Mouse (Mus musculus): ENCODE measurements around the gene Scyl2. TPM values are rescaled to one million over a fixed set of nuclear protein-coding genes. Genes with fewer than 3 reads are reported as not detected.

The Scyl2 gene
- total RNA-seq, 2 experiments from 2014 or later = 11.5 to 12.0 TPM

GRCm38 (mm10) chr10:89595514-89595913, 90.6 kb downstream of the Scyl2 start:
- no peak for DNase-seq

- DNase-seq = no peak
Observed at GRCm38 (mm10) chr10:89594309-89594708, 91.8 kb downstream of the Scyl2 start.

GRCm38 (mm10) chr10:89592797-89593196, 93.3 kb downstream of the Scyl2 start:
- DNase-seq = no peak

GRCm38 (mm10) chr10:89589877-89590276, 96.2 kb downstream of the Scyl2 start:
- no peak for DNase-seq

Other genes starting within 250 kb of the Scyl2 start
- gene Gas2l3, start 242.3 kb downstream of the Scyl2 start, total RNA-seq (2021) = 1 to 10 TPM; 1.6 to 3.5 TPM
- not detected for gene Nr1h4, start 152.7 kb downstream of the Scyl2 start, total RNA-seq (2021)
- gene Slc17a8, start 65.0 kb downstream of the Scyl2 start, total RNA-seq (2021) = not detected
- gene Actr6, start 46.0 kb upstream of the Scyl2 start, total RNA-seq (2021) = 1 to 10 TPM; 5.2 to 5.6 TPM
- 10 to 100 TPM; 15.2 to 15.3 TPM for gene Uhrf1bp1l, start 58.7 kb upstream of the Scyl2 start, total RNA-seq (2021)
- under 1 TPM; 0.16 to 0.36 TPM for gene Anks1b, start 187.2 kb upstream of the Scyl2 start, total RNA-seq (2021)

Measured in gastrocnemius, postnatal 25 days (tissue).